Mouse (Mus musculus): ENCODE measurements around the gene Scarb1.

Scarb1 gene

GRCm38 (mm10) chr5:125273666-125274109 is 67.2 kb downstream of the Scarb1 start:
- in situ Hi-C loops (cut with MboI, MseI): loop anchor here (5.0 to 25.0 kb wide), 3 partner anchors 366 to 636 kb away; partner anchors contain the start of gene Atp6v0a2 (in 1 of the 2)

DNA sequence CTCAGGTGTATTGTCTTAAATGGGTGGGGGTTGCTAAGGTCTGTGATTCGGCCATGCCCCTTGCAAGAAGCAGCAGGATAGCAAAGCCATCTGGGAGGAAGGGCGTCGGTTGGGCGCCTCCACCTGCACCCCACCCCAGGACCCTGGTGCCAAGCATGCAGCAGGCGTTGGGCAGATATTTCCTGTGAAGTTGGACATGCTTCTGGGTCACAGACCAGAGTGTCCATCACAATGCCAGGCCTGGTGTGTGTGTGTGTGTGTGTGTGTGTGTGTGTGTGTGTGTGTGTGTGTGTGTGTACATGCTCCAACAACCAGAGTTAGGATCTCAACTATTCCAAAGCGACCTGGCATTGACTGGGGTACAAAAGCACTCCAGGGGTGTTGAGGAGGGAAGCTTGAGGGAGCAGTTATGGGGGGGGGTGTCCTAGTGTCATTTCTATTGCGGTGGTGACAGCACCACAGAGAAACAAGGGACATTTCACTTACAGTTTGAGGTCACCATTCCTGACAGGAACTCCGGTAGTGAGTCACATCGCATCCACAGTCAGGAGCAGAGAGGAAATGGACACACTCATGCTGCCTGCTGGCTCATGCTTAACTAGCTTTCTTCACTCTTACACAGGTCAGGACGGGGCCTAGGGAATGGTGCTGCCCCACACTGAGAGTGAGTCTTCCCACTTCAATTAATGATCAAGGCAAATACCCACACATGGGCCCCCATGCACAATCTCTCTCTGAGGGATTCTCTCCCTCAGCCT is 68.5 kb downstream of the Scarb1 start:
- in situ Hi-C loops (cut with MboI, MseI): loop anchor here (5.0 to 25.0 kb wide), 3 partner anchors 365 to 635 kb away; partner anchors contain the start of gene Atp6v0a2 (in 1 of the 2)

- in situ Hi-C loops (cut with MboI, MseI): loop anchor here (5.0 to 25.0 kb wide), 3 partner anchors 364 to 634 kb away; partner anchors contain the start of gene Atp6v0a2 (in 1 of the 2)
Measured at GRCm38 (mm10) chr5:125271531-125272203, 69.2 kb downstream of the Scarb1 start.

- in situ Hi-C loops (cut with MboI, MseI): loop anchor here (5.0 to 25.0 kb wide), 3 partner anchors 363 to 633 kb away; partner anchors contain the start of gene Atp6v0a2 (in 1 of the 2)
Measured at GRCm38 (mm10) chr5:125270587-125271130, 70.2 kb downstream of the Scarb1 start.

DNA sequence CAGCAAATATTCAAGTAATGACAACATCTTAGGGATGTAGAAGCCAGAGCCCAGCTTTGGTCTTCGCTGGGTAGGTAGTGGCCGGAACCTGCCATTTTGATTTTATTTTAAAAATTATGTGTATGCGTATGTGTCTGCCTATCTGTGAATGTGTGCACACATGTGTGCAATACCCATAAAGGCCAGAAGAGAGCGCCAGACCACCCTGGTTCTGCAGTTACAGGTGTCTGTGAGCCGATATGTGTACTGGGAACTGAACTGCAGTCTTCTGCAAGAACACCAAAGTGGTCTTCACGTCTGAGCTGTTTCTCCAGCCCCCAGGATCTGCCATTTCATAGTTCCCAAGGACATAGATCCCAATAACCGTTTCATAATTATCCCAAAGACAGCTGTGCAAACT is 71.1 kb downstream of the Scarb1 start:
- in situ Hi-C loops (cut with MboI, MseI): loop anchor here (5.0 to 25.0 kb wide), 4 partner anchors 55 to 633 kb away; partner anchors contain the start of gene Atp6v0a2 (in 1 of the 2)

- in situ Hi-C loops (cut with MboI, MseI): loop anchor here in 1 of 2 experiments (10.0 to 25.0 kb wide), 2 partner anchors 55 to 632 kb away; partner anchors contain the start of gene Atp6v0a2
Measured at GRCm38 (mm10) chr5:125269399-125269798, 71.5 kb downstream of the Scarb1 start.

DNA sequence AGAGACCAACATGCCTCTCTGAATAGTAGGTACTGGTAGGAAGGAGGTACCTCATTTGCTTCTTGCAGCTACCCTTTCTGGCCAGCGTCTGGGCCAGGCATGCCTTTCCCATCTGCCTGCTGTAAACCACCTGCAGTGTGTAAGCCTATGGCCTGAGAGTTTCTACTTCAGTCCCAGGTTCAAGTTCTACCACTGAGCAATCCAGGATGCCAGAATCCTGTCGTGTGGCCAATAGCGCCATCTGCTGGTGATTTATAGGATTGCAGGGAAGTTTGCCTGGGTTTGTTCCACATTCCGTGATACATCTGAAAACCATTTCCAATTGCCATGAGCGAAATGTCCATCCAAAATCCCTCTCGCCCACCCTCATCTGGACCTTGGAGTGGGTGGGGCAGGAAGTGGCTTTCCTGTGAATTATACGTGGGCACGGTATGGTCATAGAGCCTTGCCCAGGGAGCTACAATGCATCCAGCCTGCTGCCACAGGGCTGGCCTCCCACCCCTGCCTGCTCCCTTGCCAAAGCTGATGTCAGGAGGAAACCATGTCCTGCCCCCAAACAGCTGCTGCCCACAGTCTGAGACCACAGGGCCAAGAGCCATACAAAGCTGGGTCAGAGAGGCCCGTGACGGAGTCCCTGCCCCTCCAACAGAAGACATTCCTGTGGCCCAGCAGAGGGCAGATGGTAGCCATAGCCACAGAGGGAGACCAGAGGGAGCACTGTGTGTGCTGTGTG is 72.7 kb downstream of the Scarb1 start:
- in situ Hi-C loops (cut with MboI, MseI): loop anchor here in 1 of 2 experiments (10.0 to 25.0 kb wide), 2 partner anchors 53 to 631 kb away; partner anchors contain the start of gene Atp6v0a2

- in situ Hi-C loops (cut with MboI, MseI): loop anchor here in 1 of 2 experiments (10.0 to 25.0 kb wide), 2 partner anchors 53 to 630 kb away; partner anchors contain the start of gene Atp6v0a2
Measured at GRCm38 (mm10) chr5:125267150-125267961, 73.5 kb downstream of the Scarb1 start.

DNA sequence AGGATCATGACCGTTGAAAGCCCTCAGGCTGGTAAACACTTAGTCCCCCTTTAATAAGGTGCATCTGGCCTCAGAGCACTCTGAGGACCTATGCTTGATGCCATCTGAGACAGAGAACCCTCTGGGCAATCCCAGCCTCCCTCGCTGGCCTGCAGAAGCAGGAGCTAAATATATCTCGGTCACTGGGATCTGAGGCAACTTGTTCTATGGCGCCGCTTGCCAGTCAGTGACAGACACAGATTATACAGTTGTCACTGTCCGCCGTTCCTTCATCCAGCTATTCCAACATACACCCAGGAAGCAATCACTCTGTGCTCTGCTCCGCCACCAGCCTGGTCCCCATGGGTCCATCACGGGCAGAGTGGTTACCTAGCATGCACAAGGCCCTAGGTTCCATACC is 74.8 kb downstream of the Scarb1 start:
- in situ Hi-C loops (cut with MboI, MseI): loop anchor here in 1 of 2 experiments (10.0 to 25.0 kb wide), 2 partner anchors 51 to 629 kb away; partner anchors contain the start of gene Atp6v0a2

DNA sequence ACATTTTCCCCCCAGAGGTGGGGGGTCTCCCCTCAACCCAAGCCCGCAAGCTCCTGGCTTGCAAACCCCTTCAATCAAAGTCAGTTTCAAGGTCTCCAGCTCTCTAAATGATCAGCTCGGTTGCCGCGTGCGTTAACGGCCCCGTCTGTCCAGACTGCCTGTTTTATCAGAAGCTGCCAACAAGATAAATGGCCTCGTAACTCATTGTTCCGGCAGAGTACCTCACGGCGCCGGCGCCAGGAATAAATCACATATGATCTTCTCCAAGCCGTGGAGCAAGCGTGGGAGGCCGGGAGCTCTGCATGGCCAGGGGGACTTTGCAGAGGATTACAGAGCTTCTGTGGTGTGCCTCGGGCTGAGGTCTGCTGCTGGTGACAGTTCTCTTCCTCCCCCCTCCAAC is 76.2 kb downstream of the Scarb1 start:
- in situ Hi-C loops (cut with MboI, MseI): loop anchor here in 1 of 2 experiments (10.0 to 25.0 kb wide), 2 partner anchors 50 to 627 kb away; partner anchors contain the start of gene Atp6v0a2

DNA sequence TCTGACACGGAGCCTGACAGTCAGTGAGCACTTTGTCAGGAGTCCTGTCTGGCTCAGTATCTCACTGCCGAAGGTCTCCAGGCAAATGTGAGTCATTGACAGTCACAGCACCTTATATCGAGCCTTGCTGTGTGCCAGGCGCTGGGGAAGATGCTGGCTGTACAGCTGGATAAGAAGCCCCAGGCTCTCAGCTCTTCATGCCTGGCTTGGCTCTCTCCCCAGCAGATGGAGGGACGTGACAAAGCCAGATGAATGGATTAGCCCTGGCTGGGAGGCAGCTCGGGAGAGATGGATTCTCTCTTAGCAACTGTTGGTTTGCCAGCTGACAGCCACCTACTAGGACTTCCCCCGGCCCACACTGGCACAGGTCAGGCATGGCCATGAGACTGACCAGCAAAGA is 78.3 kb downstream of the Scarb1 start:
- in situ Hi-C loops (cut with MboI, MseI): loop anchor here in 1 of 2 experiments (10.0 to 25.0 kb wide), 2 partner anchors 48 to 625 kb away; partner anchors contain the start of gene Atp6v0a2

- in situ Hi-C loops (cut with MboI, MseI): loop anchor here (5.0 to 25.0 kb wide), 2 partner anchors 342 to 617 kb away; partner anchors contain the start of gene Atp6v0a2 (in 1 of the 2)
Measured at GRCm38 (mm10) chr5:125253917-125254316, 87.0 kb downstream of the Scarb1 start.

- in situ Hi-C loops (cut with MboI, MseI): loop anchor here (5.0 to 25.0 kb wide), 2 partner anchors 341 to 616 kb away; partner anchors contain the start of gene Atp6v0a2 (in 1 of the 2)
Measured at GRCm38 (mm10) chr5:125253448-125253847, 87.4 kb downstream of the Scarb1 start.

DNA sequence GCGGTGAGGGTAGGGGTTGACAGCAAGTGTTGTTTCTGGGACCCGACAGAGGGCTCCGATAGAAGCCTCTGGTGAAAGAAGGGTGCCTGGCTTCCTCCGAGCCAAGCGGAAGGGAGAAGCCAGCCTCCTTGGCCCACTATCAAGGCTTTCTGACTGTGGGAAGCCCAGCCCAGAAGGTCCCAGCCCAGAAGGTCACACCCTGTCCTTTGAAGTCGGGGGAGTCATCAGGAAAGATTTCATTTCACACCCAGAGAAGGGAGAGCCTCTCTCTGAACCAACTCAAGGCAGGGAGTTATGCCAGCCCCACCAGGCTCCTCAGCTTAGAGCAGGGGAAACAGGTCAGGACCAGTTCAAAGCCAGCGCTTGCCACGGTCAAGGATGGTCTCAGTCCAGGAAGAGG is 88.2 kb downstream of the Scarb1 start:
- in situ Hi-C loops (cut with MboI, MseI): loop anchor here (5.0 to 25.0 kb wide), 2 partner anchors 340 to 615 kb away; partner anchors contain the start of gene Atp6v0a2 (in 1 of the 2)

GRCm38 (mm10) chr5:125251885-125252615 is 88.8 kb downstream of the Scarb1 start:
- in situ Hi-C loops (cut with MboI, MseI): loop anchor here (5.0 to 25.0 kb wide), 2 partner anchors 340 to 615 kb away; partner anchors contain the start of gene Atp6v0a2 (in 1 of the 2)

DNA sequence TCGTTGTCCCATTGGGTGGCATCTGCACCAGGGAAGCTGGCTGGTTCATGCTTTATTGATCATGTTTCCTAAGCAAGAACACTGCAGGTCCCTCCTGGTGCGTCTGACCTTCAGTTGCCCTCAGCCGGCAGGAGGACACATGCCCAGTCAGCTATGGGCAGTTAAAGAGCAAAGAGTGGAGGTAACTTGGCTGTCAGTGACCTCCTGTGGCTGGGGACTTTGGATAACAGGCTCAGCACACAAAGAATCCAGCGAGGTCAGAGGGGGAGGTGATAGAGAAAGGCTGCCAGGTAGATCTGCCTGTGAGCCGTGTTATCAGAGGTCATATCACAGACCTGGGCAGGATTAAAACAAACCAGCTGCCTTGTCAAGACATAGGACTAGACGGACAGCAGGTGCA is 91.7 kb downstream of the Scarb1 start:
- in situ Hi-C loops (cut with MboI, MseI): no loop called here

DNA sequence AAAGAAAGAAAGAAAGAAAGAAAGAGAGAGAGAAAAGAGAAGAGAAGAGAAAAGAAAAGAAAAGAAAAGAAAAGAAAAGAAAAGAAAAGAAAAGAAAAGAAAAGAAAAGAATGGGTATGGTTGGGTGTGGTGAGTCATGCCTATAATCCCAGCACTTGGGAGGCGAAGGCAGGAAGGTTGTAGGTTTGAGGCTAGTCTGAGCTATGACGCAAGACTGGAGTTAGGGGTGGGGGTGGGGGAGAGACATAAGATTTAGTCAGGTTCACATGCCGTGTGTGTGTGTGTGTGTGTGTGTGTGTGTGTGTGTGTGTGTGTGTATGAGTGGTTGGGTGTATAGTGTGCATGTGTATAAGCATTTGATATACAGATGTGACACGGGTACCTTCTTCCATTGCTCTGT is 94.2 kb downstream of the Scarb1 start:
- in situ Hi-C loops (cut with MboI, MseI): no loop called here

DNA sequence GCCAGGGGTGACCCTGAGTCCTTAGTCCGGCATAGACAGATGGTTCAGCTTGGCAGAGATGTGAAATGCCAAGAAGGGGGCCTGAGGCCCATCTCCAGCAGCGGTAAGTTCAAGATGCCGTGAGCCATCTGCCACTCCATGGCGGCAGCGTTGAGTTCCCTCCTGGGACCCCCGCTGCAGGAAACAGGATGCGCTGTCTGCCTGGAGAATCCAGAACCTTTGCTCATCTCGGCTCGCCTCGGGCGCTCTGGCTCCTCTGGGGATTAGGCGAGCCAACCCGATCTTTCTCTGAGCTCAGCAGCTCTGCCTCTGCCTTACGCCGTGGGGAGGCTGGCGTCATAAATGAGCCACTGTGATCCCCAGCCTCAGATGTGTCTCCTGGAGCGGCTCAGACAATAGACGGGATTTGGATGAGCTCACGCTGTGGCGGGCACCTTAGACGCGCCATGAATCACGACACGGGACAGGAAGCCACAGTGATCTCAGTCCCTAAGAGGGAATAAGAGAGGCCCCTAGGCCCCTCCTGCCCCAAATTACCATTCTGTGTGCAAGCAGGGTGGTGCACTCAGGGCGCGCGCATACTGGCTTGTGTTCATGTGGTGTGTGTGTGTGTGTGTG is 95.3 kb downstream of the Scarb1 start:
- in situ Hi-C loops (cut with MboI, MseI): no loop called here
